Mouse (Mus musculus) liver, embryonic 14.5 days (tissue): ENCODE measurements around the gene Rbm4b. TPM values are rescaled to one million over a fixed set of nuclear protein-coding genes. Genes with fewer than 3 reads are reported as not detected.
A peak's percentile ranks its signal among the peaks of the same experiment; 100 is the strongest.

Experiments used
- ATAC-seq: fragments of 200-750 bp; cut with Nextera tagmentation; 2 replicates; pipeline ENCODE4 v1.8.0; 2017; ENCODE audit warnings: moderate number of reproducible peaks, mild to moderate bottlenecking, moderate library complexity; ENCODE audit not compliant: insufficient read depth
- DNase-seq, 3 experiments: peaks; one replicate each; pipeline ENCODE4 v3.0.0-alpha.2; 2012 to 2013; ENCODE audit warnings: low read depth in 3 of 3, low spot score in 3 of 3
- H3K27ac ChIP-seq: fragments of 300-500 bp; sonication (generic); 2 replicates; pipeline ENCODE4 v1.5.1; 2014; ENCODE audit warnings: moderate library complexity, mild to moderate bottlenecking, control low read depth, inconsistent platforms
- H3K27me3 ChIP-seq: fragments of 300-500 bp; sonication (generic); 2 replicates; pipeline ENCODE4 v1.6.1; 2014; ENCODE audit warnings: mild to moderate bottlenecking, low read length, moderate library complexity; ENCODE audit not compliant: control insufficient read depth, insufficient read depth
- H3K36me3 ChIP-seq: fragments of 300-500 bp; sonication (generic); replicated peaks from 2 replicates; pipeline ENCODE4 v1.6.1; 2014; ENCODE audit warnings: low read depth; ENCODE audit not compliant: control insufficient read depth, insufficient read depth
- H3K4me1 ChIP-seq, 2 experiments: fragments of 200-500 bp in 1 of 2; fragments of 300-500 bp in 1 of 2; sonication (generic) in 1 of 2; replicated peaks; 2 replicates each; pipeline ENCODE4 v1.6.1; 2012 to 2014; ENCODE audit warnings: antibody characterized with exemption in 1 of 2, inconsistent platforms in 1 of 2, low read length in 1 of 2; ENCODE audit not compliant: control insufficient read depth in 2 of 2, insufficient read depth in 2 of 2
- H3K4me2 ChIP-seq: fragments of 300-500 bp; sonication (generic); 2 replicates; pipeline ENCODE4 v1.6.1; 2014; ENCODE audit warnings: low read depth, mild to moderate bottlenecking, control low read depth, moderate library complexity
- H3K4me3 ChIP-seq, 2 experiments: fragments of 200-500 bp in 1 of 2; fragments of 300-500 bp in 1 of 2; sonication (generic) in 1 of 2; 2 replicates each; pipeline ENCODE4 v1.5.1; 2012 to 2014; ENCODE audit warnings: low read depth in 2 of 2, low read length in 2 of 2, mild to moderate bottlenecking in 2 of 2, control low read depth in 1 of 2, inconsistent platforms in 1 of 2, moderate library complexity in 1 of 2; ENCODE audit not compliant: insufficient read depth in 1 of 2
- H3K9ac ChIP-seq: fragments of 300-500 bp; sonication (generic); replicated peaks from 2 replicates; pipeline ENCODE4 v1.6.1; 2014; ENCODE audit warnings: mild to moderate bottlenecking, control low read depth, moderate library complexity
- H3K9me3 ChIP-seq: fragments of 300-500 bp; sonication (generic); 2 replicates; pipeline ENCODE4 v1.6.1; 2016; ENCODE audit warnings: low read length, mixed read lengths; ENCODE audit not compliant: control insufficient read depth
- CTCF ChIP-seq: IDR thresholded peaks from 2 replicates; pipeline ENCODE4 v1.5.1; 2016; ENCODE audit warnings: antibody characterized with exemption, low read depth, control low read depth
- EP300 ChIP-seq: IDR thresholded peaks from 2 replicates; pipeline ENCODE4 v1.6.1; 2016; ENCODE audit warnings: antibody characterized with exemption, low read depth
- WGBS: fragments of 180-500 bp; shearing (Covaris S2); extraction: QIAGEN DNeasy Blood & Tissue Kit; methylation state at CpG from one replicate; pipeline ENCODE4 v1.1.7; 2014; ENCODE audit not compliant: insufficient replicate concordance; 5-methylcytosine and 5-hydroxymethylcytosine counted together
- polyA plus RNA-seq, 2 experiments: library from polyadenylated mRNA; depleted of rRNA in 1 of 2; stranded (reverse) in 1 of 2; unstranded in 1 of 2; fragments of >200 nt; fragmentation: Nextera tagmentation in 1 of 2; extraction: Ambion mirVana in 1 of 2; gene quantifications; 2 replicates each; pipeline versions ENCODE4 v1.2.1 to v1.2.3; 2012 to 2014

Gene Rbm4b
- polyA plus RNA-seq, 2 experiments = 3.4 to 8.4 TPM

- WGBS = 84% methylated on average over 2 of the region's 2 CpGs
- H3K27ac ChIP-seq = no peak overlapping the region
Observed at GRCm38 (mm10) chr19:4786313-4786712, 30.0 kb downstream of the Rbm4b start.

GRCm38 (mm10) chr19:4793281-4793830 is 37.1 kb downstream of the Rbm4b start:
- ATAC-seq (peak; percentile 55; the same call in 1 of the 2 replicates), DNase-seq (no peak)
- H3K9me3 ChIP-seq = no peaks in the 10 kb centered on the region
- 1% methylated on average over 16 of the region's 16 CpGs for WGBS
- H3K4me1 ChIP-seq = peaks cover 26 to 29% of the 10 kb centered on the region in 2 experiments
- no peak for TF ChIP-seq EP300
- no peak for TF ChIP-seq CTCF
- H3K27ac ChIP-seq = peak overlapping the region; percentile 85
- peaks cover 41% of the 10 kb centered on the region for H3K36me3 ChIP-seq
- peak overlapping the region; percentile 96 for H3K4me2 ChIP-seq
- no peaks in the 10 kb centered on the region for H3K27me3 ChIP-seq
- H3K9ac ChIP-seq = peak overlapping the region; percentile 91
- peak overlapping the region; percentile 95 to 98 for H3K4me3 ChIP-seq

More at GRCm38 (mm10) chr19:4786313-4786712, 30.0 kb downstream of the Rbm4b start:
- Histone ChIP-seq H3K9ac (no peak overlapping the region), H3K9me3 (no peaks in the 10 kb centered on the region), H3K4me2 (no peak overlapping the region), H3K27me3 (no peaks in the 10 kb centered on the region), H3K4me3 (no peak overlapping the region), H3K36me3 (peaks cover 94% of the 10 kb centered on the region), H3K4me1 (peaks cover 3 to 4% of the 10 kb centered on the region in 2 experiments)
- DNase-seq = no peak
- no peak for ATAC-seq
- TF ChIP-seq EP300 = no peak
- TF ChIP-seq CTCF = no peak

- WGBS = under 1% methylated on average over 31 of the region's 31 CpGs
- H3K9ac ChIP-seq = peak within 1 kb of the TSS; percentile 91
- peak within 1 kb of the TSS; percentile 96 for H3K4me2 ChIP-seq
- H3K27me3 ChIP-seq = no peaks in the 10 kb centered on the region
- ATAC-seq (peak; percentile 96), DNase-seq (peak; percentile 100)
- TF ChIP-seq EP300 (no peak; the same call in 1 of the 2 replicates), CTCF (no peak)
- peaks cover 41% of the 10 kb centered on the region for H3K36me3 ChIP-seq
- H3K4me3 ChIP-seq = peak within 1 kb of the TSS; percentile 95 to 98
- H3K27ac ChIP-seq = peak within 1 kb of the TSS; percentile 85
- no peaks in the 10 kb centered on the region for H3K9me3 ChIP-seq
- peaks cover 26 to 29% of the 10 kb centered on the region in 2 experiments for H3K4me1 ChIP-seq
Observed at GRCm38 (mm10) chr19:4793831-4794422, 37.6 kb downstream of the Rbm4b start, which contains the start of gene Rbm4. Rbm4 (minus strand) TSS chr19:4793901.

GRCm38 (mm10) chr19:4795929-4796328 is 39.6 kb downstream of the Rbm4b start:
- Histone ChIP-seq H3K4me3 (no peak overlapping the region), H3K36me3 (peaks cover 37% of the 10 kb centered on the region), H3K27ac (no peak overlapping the region), H3K4me1 (peaks cover 22 to 26% of the 10 kb centered on the region in 2 experiments), H3K9me3 (no peaks in the 10 kb centered on the region), H3K4me2 (no peak overlapping the region), H3K27me3 (no peaks in the 10 kb centered on the region), H3K9ac (no peak overlapping the region; the same call in 1 of the 2 replicates)
- 64% methylated on average over 1 of the region's 1 CpGs for WGBS
- no peak for DNase-seq
- no peak for ATAC-seq
- TF ChIP-seq EP300 (no peak), CTCF (no peak)

- Histone ChIP-seq H3K4me1 (peaks cover 17 to 20% of the 10 kb centered on the region in 2 experiments), H3K9ac (no peak overlapping the region), H3K36me3 (peaks cover 43% of the 10 kb centered on the region), H3K9me3 (no peaks in the 10 kb centered on the region), H3K4me2 (no peak overlapping the region), H3K27me3 (no peaks in the 10 kb centered on the region), H3K4me3 (no peak overlapping the region), H3K27ac (no peak overlapping the region)
- TF ChIP-seq EP300 = no peak
- TF ChIP-seq CTCF = no peak
- ATAC-seq = no peak
- 88% methylated on average over 2 of the region's 2 CpGs for WGBS
- DNase-seq = no peak
Observed at GRCm38 (mm10) chr19:4797846-4798245, 41.5 kb downstream of the Rbm4b start.
